Mouse (Mus musculus) B cell, adult 2 months (primary cell): ENCODE results near the gene Pxmp2.

ENCODE experiments used
- DNase-seq, 2 experiments: peaks; one replicate each; pipeline ENCODE4 v3.0.0; 2022

Pxmp2 gene

DNA sequence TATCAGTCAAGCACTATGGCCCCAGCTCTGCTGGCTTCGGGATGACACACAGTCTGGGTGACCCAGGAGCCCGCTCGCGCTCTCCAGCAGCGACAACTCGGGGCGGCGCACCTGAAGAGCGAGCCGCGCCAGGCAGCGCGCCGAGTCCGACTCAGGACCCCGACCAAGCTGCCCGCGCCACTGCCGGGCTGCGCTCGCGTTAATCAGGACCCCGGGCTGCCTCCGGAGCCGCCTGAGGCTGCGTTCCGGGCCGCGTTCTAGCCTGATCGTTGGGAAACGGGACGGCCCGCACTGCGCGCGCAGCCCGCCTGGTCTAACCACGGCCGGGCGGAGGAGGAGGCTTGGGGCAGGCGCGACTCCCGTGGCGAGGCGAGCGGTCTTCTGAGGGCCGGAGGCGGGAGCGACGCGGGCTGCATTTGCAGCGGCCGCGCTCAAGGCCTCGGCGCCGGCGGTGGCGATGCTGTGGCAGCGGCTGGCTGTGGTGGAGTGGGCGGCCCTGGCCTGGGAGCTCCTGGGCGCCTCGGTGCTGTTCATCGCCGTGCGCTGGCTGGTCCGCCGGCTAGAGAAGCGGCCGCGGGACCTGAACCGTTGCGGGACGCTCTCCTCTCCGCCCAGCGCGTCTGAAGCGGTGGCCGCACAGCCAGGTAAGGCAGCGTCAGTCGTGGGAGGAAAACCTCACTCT lies 55.1 kb downstream of the Pxmp2 start, which contains the start of gene Ankle2:
Gene Ankle2, plus strand, starts transcription at position 225 of the 682 bp plus-strand sequence.
- peak; percentile 96 for DNase-seq

GRCm38 (mm10) chr5:110230401-110230779 lies 55.6 kb downstream of the Pxmp2 start:
- DNase-seq: no peak

GRCm38 (mm10) chr5:110227336-110227883 lies 58.6 kb downstream of the Pxmp2 start:
- no peak for DNase-seq

GRCm38 (mm10) chr5:110225056-110225455 lies 60.9 kb downstream of the Pxmp2 start:
- no peak for DNase-seq
